Mouse (Mus musculus) hindbrain, postnatal 0 days (tissue): ENCODE measurements around the gene Eif2ak2. TPM values are rescaled to one million over a fixed set of nuclear protein-coding genes. Genes with fewer than 3 reads are reported as not detected.

Experiments used
- ATAC-seq: fragments of 200-750 bp; cut with Nextera tagmentation; 2 replicates; pipeline ENCODE4 v1.8.0; 2017; ENCODE audit warnings: mild to moderate bottlenecking, moderate TSS enrichment, moderate library complexity
- DNase-seq: peaks from one replicate; pipeline ENCODE4 v3.0.0-alpha.2; 2015; ENCODE audit warnings: low spot score
- H3K27ac ChIP-seq: fragments of 300-500 bp; sonication (generic); 2 replicates; pipeline ENCODE4 v1.5.1; 2014; ENCODE audit warnings: mild to moderate bottlenecking
- H3K27me3 ChIP-seq: fragments of 300-500 bp; sonication (generic); 2 replicates; pipeline ENCODE4 v1.6.1; 2014; ENCODE audit warnings: low read length, mixed read lengths; ENCODE audit not compliant: insufficient read depth
- H3K36me3 ChIP-seq: fragments of 300-500 bp; sonication (generic); 2 replicates; pipeline ENCODE4 v1.6.1; 2014; ENCODE audit warnings: low read length, mixed read lengths; ENCODE audit not compliant: insufficient read depth
- H3K4me1 ChIP-seq: fragments of 300-500 bp; sonication (generic); 2 replicates; pipeline ENCODE4 v1.6.1; 2014; ENCODE audit warnings: antibody characterized with exemption, low read length, mixed read lengths; ENCODE audit not compliant: insufficient read depth
- H3K4me2 ChIP-seq: fragments of 300-500 bp; sonication (generic); 2 replicates; pipeline ENCODE4 v1.6.1; 2014; ENCODE audit warnings: low read depth, mild to moderate bottlenecking, low read length, moderate library complexity, mixed read lengths
- H3K4me3 ChIP-seq: fragments of 300-500 bp; sonication (generic); 2 replicates; pipeline ENCODE4 v1.5.1; 2014; ENCODE audit warnings: low read length
- H3K9ac ChIP-seq: fragments of 300-500 bp; sonication (generic); replicated peaks from 2 replicates; pipeline ENCODE4 v1.6.1; 2014; ENCODE audit warnings: mild to moderate bottlenecking, low read length, moderate library complexity, mixed read lengths
- H3K9me3 ChIP-seq: fragments of 300-500 bp; sonication (generic); 2 replicates; pipeline ENCODE4 v1.6.1; 2016; ENCODE audit warnings: low read length, mixed read lengths
- CTCF ChIP-seq: IDR thresholded peaks from 2 replicates; pipeline ENCODE4 v1.5.1; 2016; ENCODE audit warnings: antibody characterized with exemption, control low read depth, low read depth
- WGBS: fragments of 180-500 bp; shearing (Covaris S2); extraction: QIAGEN DNeasy Blood & Tissue Kit; methylation state at CpG from one replicate; pipeline ENCODE4 v1.1.7; 2014; 5-methylcytosine and 5-hydroxymethylcytosine counted together
- polyA plus RNA-seq: library from polyadenylated mRNA; unstranded; fragments of >200 nt; fragmentation: Nextera tagmentation; extraction: Ambion mirVana; gene quantifications from 2 replicates; pipeline ENCODE4 v1.2.1, GENCODE M21; 2015
- total RNA-seq: library from RNA; depleted of rRNA; stranded (reverse); fragments of >200 nt; gene quantifications from 2 replicates; pipeline ENCODE4 v1.2.3, GENCODE M21; 2014; rRNA removed

Gene Eif2ak2
- total and polyA plus RNA-seq, 2 experiments from 2014 or later, result 5.1 TPM

DNA sequence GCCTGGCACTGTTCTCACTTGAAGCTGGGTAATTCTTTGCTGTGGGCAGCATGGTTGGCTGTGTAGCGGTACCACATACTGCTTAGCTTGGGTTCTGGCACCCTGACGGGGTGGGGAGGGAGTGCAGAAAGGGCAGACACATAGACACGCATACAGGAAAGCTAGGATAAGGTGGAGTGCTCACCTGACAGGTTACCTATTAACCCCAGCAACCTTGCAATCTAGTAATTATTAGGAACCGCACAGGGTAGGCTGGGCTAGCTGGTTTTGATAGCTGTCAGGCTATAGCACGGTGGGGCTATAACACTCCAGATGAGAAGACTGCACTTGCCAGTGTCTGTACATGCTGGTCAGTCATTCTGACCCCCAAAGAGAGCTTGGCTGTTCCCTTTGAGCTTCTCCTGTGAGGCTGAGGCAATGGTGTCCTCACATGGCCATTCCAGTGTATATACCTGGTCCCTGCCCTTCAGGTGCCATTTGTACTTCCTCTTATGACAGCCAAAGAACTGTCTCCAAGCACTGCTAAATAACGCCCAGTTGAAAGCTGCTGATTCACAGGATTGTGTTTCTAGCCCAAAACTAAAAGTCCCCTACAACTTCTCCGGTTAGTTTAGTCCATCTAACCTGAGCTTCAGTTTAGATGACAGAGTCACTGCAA is 40.0 kb downstream of the Eif2ak2 start:
- DNase-seq (no peak), ATAC-seq (no peak)
- Histone ChIP-seq H3K9me3 (no peaks in the 10 kb centered on the region), H3K4me3 (no peak overlapping the region), H3K9ac (no peak overlapping the region), H3K36me3 (peaks cover 56% of the 10 kb centered on the region), H3K27me3 (no peaks in the 10 kb centered on the region), H3K4me1 (no peaks in the 10 kb centered on the region), H3K27ac (no peak overlapping the region), H3K4me2 (no peak overlapping the region)
- TF ChIP-seq CTCF, result no peak
- 90% methylated on average over 7 of the region's 7 CpGs for WGBS

DNA sequence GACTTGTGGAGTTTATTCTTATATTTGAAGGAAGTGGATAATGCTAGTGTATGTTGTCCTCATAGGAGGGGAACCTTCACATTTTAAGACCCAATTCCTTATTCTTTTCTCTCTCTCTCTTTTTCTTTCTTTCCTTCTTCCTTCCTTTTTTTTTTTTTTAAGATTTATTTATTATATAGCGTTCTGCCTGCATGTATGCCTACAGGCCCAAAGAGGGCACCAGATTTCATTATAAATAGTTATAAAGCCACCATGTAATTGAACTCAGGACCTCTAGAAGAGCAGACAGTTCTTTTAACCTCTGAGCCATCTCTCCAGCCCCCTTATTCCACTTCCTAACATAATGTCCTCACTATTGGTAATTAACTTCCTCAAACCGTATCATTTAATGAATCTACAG is 46.3 kb downstream of the Eif2ak2 start:
- 25% methylated on average over 2 of the region's 2 CpGs for WGBS
- peak; percentile 37 for DNase-seq
- no peak for ATAC-seq
- Histone ChIP-seq H3K36me3 (peaks cover 18% of the 10 kb centered on the region), H3K9me3 (no peaks in the 10 kb centered on the region), H3K27me3 (no peaks in the 10 kb centered on the region), H3K9ac (peak overlapping the region; percentile 84), H3K4me2 (peak overlapping the region; percentile 93), H3K4me3 (peak overlapping the region; percentile 90), H3K27ac (peak overlapping the region; percentile 77; the same call in 1 of the 2 replicates), H3K4me1 (no peaks in the 10 kb centered on the region)
- peak; percentile 42 for TF ChIP-seq CTCF

DNA sequence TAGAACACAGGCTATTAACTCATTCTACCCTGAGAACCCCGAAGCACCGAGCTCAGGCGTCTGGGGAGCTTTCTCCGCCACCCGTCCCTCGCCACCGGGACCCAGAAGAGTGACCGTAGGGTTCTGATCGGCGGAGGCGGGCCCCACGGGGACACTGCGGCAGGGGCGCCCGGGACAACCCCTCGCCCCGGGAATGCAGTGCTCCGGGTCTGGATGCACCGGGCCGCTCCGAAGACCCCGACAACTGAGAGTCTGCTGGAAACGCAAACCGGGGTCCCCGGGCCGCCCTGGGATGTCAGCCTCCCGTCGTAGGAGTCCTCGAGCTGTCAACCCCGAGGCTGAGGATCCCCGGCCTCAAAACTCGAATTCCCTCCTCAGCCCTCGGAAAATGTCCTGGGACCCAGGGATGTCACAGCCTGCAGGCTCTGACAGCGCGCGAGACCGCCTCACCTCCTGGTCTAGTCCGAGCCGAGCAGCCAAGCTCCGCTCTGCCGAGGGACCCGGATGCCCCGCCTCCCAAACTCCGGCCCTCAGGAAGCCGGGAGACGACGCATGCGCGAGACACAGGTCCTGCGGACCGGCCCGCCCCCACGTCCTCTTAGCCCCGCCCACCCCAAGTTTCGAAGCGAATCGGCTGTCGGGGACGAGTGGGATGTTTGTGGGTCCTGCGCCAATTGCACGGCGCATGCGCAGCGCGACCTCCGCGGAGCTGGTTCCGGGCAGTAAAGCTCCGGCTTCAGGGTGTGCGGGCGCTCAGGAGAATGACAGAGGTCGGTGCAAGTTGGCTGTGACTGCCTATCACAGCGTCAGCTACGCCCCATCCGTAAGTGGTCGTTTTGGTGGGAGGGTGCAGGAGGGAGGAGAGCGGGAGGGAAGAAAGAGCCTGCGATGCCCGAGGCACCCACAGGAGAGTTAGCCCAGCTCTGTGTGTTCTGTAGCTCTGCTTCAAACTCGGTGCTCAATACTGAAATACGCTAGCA is 47.2 kb downstream of the Eif2ak2 start, which contains the start of the genes Heatr5b and Gpatch11:
Gene Heatr5b, minus strand, starts transcription at position 509 of the 980 bp plus-strand sequence.
Gene Gpatch11, plus strand, starts transcription at position 712 of the 980 bp plus-strand sequence.
- ATAC-seq, result peak; percentile 99
- Histone ChIP-seq H3K4me1 (no peaks in the 10 kb centered on the region), H3K36me3 (peaks cover 25% of the 10 kb centered on the region), H3K4me2 (peak within 1 kb of the TSS; percentile 93), H3K27ac (peak within 1 kb of the TSS; percentile 79), H3K9me3 (no peaks in the 10 kb centered on the region), H3K27me3 (no peaks in the 10 kb centered on the region), H3K4me3 (peak within 1 kb of the TSS; percentile 90), H3K9ac (peak within 1 kb of the TSS; percentile 84)
- WGBS, result under 1% methylated on average over 79 of the region's 81 CpGs
- DNase-seq, result peak; percentile 100
- TF ChIP-seq CTCF, result no peak

DNA sequence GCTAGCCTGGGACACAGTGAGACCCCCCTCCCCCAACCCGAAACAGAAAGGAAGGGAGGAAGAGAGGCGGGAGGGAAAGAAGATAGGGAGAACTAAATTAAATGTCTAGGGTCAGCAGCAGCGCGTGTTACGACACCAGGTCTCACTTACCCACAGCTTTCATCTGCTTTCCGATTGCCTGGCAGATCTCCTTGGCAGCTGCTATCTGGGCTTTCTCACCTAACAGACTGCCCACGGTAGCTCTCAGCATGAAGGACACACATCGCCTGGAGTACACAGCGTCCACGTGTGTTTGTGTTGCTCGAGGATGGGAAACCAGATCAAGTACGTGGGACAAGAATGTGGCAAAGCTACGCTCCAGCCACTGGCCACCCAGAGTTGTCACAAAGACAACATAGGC is 58.0 kb downstream of the Eif2ak2 start:
- no peak for DNase-seq
- Histone ChIP-seq H3K4me1 (no peaks in the 10 kb centered on the region), H3K27ac (no peak overlapping the region), H3K4me2 (no peak overlapping the region), H3K9me3 (no peaks in the 10 kb centered on the region), H3K36me3 (peaks cover 63% of the 10 kb centered on the region), H3K27me3 (no peaks in the 10 kb centered on the region), H3K9ac (no peak overlapping the region), H3K4me3 (no peak overlapping the region)
- no peak for ATAC-seq
- TF ChIP-seq CTCF, result no peak
- WGBS, result 92% methylated on average over 13 of the region's 13 CpGs

DNA sequence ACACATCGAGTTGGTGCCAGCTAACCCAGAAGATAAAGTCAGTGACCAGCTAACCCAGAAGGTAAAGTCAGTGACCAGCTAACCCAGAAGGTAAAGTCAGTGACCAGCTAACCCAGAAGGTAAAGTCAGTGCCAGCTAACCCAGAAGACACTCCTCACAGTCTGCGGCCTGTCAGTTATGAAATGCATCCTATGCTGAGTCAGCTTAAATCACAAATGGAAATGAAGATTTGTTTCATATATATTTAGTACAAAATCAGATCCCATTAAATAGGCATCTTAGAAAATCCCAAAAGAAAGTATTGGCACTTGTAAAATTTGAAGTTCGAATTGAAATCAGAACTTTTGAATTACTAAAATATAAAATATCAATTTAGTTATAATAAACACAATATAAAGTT is 72.8 kb downstream of the Eif2ak2 start:
- no peak for DNase-seq
- no peaks in the 10 kb centered on the region for H3K9me3 ChIP-seq
- H3K36me3 ChIP-seq, result peaks cover 34% of the 10 kb centered on the region
- no peak for TF ChIP-seq CTCF
- no peak overlapping the region for H3K9ac ChIP-seq
- H3K4me1 ChIP-seq, result no peaks in the 10 kb centered on the region
- ATAC-seq, result no peak
- no peak overlapping the region for H3K4me2 ChIP-seq
- 93% methylated on average over 3 of the region's 3 CpGs for WGBS
- no peak overlapping the region for H3K4me3 ChIP-seq
- H3K27ac ChIP-seq, result no peak overlapping the region
- H3K27me3 ChIP-seq, result no peaks in the 10 kb centered on the region

DNA sequence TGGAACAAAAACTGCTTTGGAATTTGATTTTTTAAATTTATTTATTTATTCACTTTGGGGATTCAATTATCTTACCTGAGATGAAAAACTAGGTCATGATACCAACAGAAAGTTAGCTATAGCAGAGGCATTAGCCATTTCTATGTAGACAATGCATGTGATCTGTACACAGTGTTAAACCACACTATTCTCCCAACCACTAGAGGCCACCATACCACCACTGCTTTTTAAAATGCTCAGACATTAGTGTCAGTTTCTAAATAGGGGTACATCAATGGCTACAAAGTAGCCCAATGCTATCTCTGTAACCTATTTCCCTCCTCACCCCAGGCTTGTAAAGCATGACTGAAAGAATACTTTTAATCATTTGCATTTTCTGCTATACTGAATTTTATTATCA is 73.4 kb downstream of the Eif2ak2 start:
- DNase-seq, result peak; percentile 34
- Histone ChIP-seq H3K36me3 (peaks cover 29% of the 10 kb centered on the region), H3K4me3 (no peak overlapping the region), H3K9me3 (no peaks in the 10 kb centered on the region), H3K27me3 (no peaks in the 10 kb centered on the region), H3K9ac (no peak overlapping the region), H3K27ac (no peak overlapping the region), H3K4me1 (no peaks in the 10 kb centered on the region), H3K4me2 (no peak overlapping the region)
- ATAC-seq, result no peak
- peak; percentile 67 for TF ChIP-seq CTCF

Other genes starting within 250 kb of the Eif2ak2 start
- gene Strn, start 145.4 kb downstream of the Eif2ak2 start, total RNA-seq, result 21.3 and 22.2 TPM in 2 replicates
- 4.4 and 4.5 TPM in 2 replicates for gene Strn, start 145.4 kb downstream of the Eif2ak2 start, polyA plus RNA-seq
- 38.9 and 48.1 TPM in 2 replicates for gene Heatr5b, start 47.2 kb downstream of the Eif2ak2 start, total RNA-seq
- 9.0 and 9.5 TPM in 2 replicates for gene Heatr5b, start 47.2 kb downstream of the Eif2ak2 start, polyA plus RNA-seq
- 8.9 and 10.3 TPM in 2 replicates for gene Gpatch11, start 47.0 kb downstream of the Eif2ak2 start, total RNA-seq
- gene Gpatch11, start 47.0 kb downstream of the Eif2ak2 start, polyA plus RNA-seq, result 50.2 and 57.0 TPM in 2 replicates
- not detected in 2 replicates for gene Sult6b1, start 24.4 kb upstream of the Eif2ak2 start, total RNA-seq
- gene Sult6b1, start 24.4 kb upstream of the Eif2ak2 start, polyA plus RNA-seq, result 0.39 and 0.55 TPM in 2 replicates
- 18.5 and 32.6 TPM in 2 replicates for gene Cebpzos, start 33.9 kb upstream of the Eif2ak2 start, total RNA-seq
- 140 and 149 TPM in 2 replicates for gene Cebpzos, start 33.9 kb upstream of the Eif2ak2 start, polyA plus RNA-seq
- gene Cebpz, start 54.5 kb upstream of the Eif2ak2 start, total RNA-seq, result 11.0 and 13.5 TPM in 2 replicates
- gene Cebpz, start 54.5 kb upstream of the Eif2ak2 start, polyA plus RNA-seq, result 46.4 and 54.0 TPM in 2 replicates
- gene Ndufaf7, start 54.6 kb upstream of the Eif2ak2 start, total RNA-seq, result 19.7 and 28.3 TPM in 2 replicates
- 59.9 and 61.6 TPM in 2 replicates for gene Ndufaf7, start 54.6 kb upstream of the Eif2ak2 start, polyA plus RNA-seq
- 24.4 and 27.6 TPM in 2 replicates for gene Prkd3, start 138.2 kb upstream of the Eif2ak2 start, total RNA-seq
- gene Prkd3, start 138.2 kb upstream of the Eif2ak2 start, polyA plus RNA-seq, result 9.3 and 10.8 TPM in 2 replicates
- gene Qpct, start 169.3 kb upstream of the Eif2ak2 start, total RNA-seq, result 30.8 and 32.2 TPM in 2 replicates
- 37.1 and 37.3 TPM in 2 replicates for gene Qpct, start 169.3 kb upstream of the Eif2ak2 start, polyA plus RNA-seq